Mouse (Mus musculus): ENCODE results near the gene Fgf15.

Gene Fgf15

GRCm38 (mm10) chr7:144931778-144932177 is 35.4 kb downstream of the Fgf15 start:
- no peak for DNase-seq (ENCODE audit: low read depth)

DNA sequence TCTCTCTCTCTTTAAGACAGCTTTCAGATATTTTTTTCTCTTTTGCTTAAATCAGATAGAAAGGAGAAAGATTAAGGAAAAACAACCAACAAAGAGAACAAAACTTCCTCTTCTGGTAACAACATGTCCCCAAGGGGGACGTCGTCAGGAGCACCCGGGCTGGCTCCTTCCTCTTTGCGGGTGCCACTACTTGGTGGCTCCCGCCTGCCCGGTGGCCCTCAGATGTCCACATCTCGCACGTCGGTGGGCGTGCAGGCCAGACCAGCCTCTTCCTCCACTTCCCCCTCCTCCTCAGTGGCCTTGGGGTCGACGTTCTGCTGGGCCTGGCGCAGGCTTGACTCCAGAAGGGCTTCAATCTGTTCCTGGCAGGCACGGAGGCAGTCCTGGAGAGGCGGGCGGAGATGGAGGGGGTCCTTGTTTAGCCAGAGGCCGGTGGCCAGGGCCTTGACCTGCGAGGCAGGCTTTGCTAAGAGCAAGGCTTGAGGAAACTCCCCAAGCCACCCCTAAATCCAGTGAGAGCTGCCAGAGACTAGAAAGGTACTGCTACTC is 36.1 kb downstream of the Fgf15 start:
- DNase-seq (ENCODE audit: low read depth) = no peak

GRCm38 (mm10) chr7:144933336-144933735 is 37.0 kb downstream of the Fgf15 start:
- DNase-seq (ENCODE audit: low read depth) = no peak

GRCm38 (mm10) chr7:144933796-144934195 is 37.5 kb downstream of the Fgf15 start:
- no peak for DNase-seq (ENCODE audit: low read depth)

DNA sequence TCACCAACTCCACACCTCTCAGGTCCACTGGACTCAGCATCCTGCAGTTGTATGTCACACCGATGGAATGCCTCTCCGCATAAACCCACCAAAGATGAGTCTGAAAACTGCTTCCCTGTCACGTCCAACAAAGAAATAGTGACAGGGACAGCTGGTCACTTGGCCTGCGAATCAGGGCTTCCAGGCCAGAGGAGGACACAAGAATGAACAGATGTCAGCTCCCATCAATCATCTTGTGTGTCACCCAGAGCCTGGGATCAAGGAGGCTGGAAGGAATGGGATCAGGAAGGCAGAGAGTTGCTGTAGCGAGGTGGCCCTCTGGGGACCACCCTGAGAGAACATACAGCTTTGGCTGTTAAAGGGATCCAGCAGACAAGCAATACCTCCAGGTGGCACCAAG is 38.6 kb downstream of the Fgf15 start:
- no peak for DNase-seq (ENCODE audit: low read depth)

DNA sequence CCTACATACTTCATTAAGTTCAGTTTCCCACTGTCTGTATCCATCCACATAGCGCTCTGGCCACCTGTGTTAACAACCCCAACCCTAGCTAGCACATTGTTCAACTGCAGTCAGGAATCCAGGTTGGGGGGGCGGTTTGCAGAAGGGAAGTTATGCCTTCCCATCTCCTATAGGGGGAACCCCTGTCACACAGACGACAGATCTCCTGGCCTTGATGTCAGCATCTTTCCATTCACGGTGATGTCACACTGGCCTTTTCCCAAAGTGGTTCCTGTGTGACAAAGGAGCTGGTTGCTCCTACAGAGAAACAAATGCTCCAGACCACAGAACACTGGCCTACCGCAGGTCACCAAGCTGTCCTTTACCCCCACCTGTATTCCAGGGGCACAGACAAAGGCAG is 39.2 kb downstream of the Fgf15 start:
- DNase-seq (ENCODE audit: low read depth) = no peak

DNA sequence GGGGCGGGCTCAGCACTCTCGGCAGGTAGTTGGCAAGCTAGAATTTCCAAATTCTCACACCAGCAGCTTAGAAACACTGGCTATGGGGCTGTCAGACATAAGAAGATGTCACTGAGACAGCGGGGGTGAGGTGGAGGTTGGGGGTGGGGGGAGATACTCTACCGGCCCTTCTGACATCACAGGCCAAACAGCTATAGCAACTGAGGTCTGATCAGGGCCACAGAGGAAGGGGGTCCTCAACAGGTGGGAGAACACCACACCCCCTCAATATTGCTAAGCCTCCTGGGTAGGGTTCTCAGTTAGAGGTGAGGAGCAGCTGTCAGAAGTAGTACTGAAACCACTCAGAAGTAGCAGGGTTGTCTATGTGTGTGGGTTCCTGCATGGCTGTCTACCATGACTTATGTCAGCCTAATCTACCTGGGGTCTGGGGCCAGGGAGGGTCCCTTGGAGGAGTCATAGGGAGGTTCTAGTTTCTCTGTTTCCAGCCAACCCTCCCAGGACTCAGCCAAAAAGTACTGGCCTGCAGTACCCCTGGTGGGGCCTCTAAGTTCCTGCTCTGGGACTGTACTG is 40.1 kb downstream of the Fgf15 start:
- no peak for DNase-seq (ENCODE audit: low read depth)

DNA sequence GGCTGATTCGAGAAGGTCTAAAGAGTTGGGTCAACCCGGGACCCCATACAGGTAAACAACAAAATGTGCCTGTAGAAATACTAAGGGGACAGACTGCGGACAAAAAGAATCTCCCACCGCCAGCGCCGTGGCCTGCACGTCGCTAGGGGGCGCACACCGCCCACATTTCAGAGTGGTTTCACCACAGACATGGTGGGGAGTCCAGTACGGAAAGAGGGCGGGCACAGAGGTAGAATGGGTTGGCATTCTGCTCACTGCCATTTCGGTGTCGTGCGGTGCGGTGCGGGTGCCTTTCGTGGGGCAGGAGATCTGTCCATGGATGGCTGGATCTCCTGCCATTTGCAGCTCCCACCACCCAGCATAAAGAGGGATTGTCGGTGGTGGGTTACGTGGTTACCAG is 41.2 kb downstream of the Fgf15 start:
- peak; percentile 58 for DNase-seq (ENCODE audit: low read depth)

GRCm38 (mm10) chr7:144937899-144938517 is 41.7 kb downstream of the Fgf15 start:
- DNase-seq (ENCODE audit: low read depth) = no peak

DNA sequence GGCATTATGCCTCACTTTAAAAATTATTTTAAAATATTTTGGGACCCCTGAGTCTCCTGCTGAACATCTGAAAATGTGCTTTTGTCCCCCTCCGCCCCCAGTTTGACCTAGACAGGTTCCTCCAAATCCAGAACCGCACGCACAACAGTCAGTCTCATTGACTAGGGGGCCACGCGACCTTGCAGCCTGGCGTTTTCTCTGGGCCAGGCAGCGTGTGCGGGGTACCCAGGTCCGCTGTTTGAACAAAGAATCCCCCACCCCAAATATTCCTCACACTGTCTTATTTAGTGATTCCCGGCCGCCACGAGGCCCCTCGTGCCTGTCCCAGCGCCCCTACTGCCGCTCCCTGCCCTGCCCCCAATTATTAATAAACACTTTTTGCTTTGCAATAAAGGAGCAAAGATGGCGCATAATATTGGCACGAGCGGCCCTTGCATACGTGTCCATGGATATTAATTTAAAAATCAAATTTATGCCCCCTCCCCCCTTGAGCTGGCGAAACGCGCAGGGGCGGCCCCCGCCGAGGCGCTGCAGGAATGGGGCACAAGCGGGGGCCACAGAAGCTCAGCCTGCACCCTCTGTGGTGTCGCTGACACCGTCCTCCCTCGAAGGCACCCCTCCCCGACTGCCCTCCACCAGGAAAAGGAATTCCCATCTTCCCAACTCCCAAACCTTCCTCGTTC is 42.5 kb downstream of the Fgf15 start:
- no peak for DNase-seq (ENCODE audit: low read depth)

DNA sequence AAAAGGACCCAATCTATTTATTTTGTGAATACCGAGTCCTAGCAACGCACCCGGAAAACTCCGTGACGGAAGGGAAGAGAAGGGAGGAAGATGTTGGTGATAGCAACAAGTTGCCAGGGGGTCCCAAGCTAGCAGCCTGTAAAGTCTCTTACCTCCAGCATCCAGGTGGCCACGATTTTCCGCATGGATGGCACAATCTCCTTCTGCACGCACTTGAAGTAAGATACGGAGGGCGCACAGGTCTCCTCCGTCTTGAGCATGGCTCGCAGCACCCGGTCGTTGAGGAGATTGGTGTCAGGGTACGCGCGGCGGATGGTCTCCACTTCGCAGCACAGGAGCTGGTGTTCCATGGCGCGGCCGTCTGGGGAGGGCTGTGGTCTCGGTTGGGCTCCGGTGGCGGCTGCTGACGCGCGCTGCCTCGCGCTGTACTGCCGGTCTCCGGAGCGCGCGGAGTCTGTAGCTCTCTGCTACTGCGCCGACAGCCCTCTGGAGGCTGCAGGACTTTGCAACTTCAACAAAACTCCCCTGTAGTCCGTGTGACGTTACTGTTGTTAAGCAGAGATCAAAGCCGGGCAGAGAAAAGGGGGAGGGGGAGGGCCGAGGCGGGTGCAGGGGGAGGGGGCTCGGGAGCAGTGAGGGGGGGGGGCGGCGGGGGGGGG is 43.1 kb downstream of the Fgf15 start, which contains the start of gene Ccnd1:
Gene Ccnd1 (minus strand): TSS at position 582 of the 659 bp plus-strand sequence.
- DNase-seq (ENCODE audit: low read depth) = no peak

DNA sequence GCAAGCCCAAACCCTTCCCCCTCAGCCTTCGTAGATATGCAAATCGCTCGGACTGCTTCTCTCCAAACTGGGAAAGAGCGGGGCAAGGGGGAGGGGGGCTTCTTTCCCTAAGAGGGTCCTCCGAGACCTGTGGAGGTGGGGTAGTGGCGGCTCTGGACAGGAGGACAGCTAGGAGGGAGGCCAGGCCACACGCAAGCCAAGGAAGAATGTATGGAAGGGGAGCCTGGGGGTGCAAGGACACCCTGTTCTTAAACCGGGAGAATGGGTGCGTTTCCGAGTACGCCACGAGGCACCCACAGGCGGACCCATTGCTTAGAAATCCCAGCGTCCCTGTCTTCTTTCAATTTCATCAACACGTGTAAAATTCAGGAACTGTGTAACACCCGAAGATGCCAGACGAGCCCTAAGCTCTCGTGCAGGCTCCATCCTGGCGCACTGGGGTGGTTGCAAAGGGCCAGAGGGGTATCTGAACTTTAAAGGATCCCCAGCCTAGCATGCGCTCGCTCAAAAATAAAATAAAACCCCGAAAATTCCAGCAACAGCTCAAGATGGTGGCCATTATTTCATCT is 43.8 kb downstream of the Fgf15 start:
- DNase-seq (ENCODE audit: low read depth) = no peak

DNA sequence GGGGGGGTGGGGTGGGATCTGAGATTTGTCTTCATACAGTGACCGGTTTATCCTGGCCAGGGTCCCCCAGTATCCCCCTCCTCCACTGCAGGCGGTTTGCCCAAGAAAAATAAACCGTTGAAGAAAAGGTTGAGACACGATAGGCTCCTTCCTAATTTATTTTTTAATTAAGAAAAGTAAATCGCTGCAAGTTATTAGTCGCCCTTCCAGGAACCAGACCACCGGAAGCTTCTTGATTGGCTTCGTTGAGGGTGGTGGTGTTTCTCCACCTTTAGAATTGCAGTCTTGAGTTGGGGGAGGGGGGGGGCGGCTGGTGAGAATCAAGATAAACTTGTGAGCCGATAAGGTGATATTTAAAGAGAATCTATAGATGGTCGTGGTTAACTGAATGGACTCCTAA is 44.3 kb downstream of the Fgf15 start:
- no peak for DNase-seq (ENCODE audit: low read depth)

DNA sequence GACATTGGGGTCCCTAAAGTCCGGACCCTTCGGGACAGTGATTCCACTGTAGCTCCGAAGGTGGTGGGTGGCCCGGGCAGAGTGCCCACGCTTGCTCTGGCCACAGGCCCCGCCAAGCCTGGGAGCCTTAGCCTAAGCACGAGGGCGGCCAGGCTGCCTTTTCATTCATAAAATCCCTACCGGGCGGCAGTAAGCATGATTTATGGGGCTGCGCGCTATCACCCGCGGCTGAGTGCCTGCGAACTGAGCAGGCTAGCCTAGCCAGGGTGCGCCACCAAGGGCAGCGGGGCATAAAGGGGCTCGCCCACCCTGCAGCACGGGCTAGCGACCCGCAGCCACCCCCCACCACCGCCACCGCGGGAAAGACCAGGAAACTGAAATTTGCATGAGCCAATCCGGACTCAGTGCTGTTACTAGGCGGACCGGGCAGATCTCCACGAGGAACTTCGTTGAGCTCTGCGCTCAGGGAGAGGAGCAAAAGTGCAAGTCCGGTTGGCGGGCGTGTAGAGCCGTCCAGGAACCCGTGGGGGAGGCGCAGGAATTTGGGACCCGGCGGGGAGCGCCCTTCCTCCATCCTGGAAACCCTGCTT is 45.0 kb downstream of the Fgf15 start:
- no peak for DNase-seq (ENCODE audit: low read depth)

- no peak for DNase-seq (ENCODE audit: low read depth)
Observed at GRCm38 (mm10) chr7:144942071-144942743, 45.9 kb downstream of the Fgf15 start.

- no peak for DNase-seq (ENCODE audit: low read depth)
Observed at GRCm38 (mm10) chr7:144942744-144943135, 46.4 kb downstream of the Fgf15 start.

GRCm38 (mm10) chr7:144943254-144943653 is 46.9 kb downstream of the Fgf15 start:
- no peak for DNase-seq (ENCODE audit: low read depth)
